Mouse (Mus musculus) gastrocnemius, postnatal 14 days (tissue): ENCODE data around the gene Rab44. TPM values are rescaled to one million over a fixed set of nuclear protein-coding genes. Genes with fewer than 3 reads are reported as not detected.
"Not testable (repeated sequence)": the region's sequence is repeated elsewhere in the genome, so short reads cannot be mapped to it uniquely, and the experiment has no call there.

Experiments
- DNase-seq: peaks from one replicate; pipeline ENCODE4 v3.0.0; 2021; ENCODE audit warnings: mixed read lengths
- intact Hi-C: fragments of 180-260 bp; cut with DNase I; formaldehyde crosslinking; loops from one replicate; pipeline ENCODE4 v1.15.1; 2025; ENCODE audit warnings: low total_unique reads
- total RNA-seq, 2 experiments: library from RNA; stranded (reverse); gene quantifications; 2 replicates each; pipeline ENCODE4 v1.2.3; 2021

The Rab44 gene
- total RNA-seq, 2 experiments from 2014 or later, result 1.2 to 1.6 TPM

DNA sequence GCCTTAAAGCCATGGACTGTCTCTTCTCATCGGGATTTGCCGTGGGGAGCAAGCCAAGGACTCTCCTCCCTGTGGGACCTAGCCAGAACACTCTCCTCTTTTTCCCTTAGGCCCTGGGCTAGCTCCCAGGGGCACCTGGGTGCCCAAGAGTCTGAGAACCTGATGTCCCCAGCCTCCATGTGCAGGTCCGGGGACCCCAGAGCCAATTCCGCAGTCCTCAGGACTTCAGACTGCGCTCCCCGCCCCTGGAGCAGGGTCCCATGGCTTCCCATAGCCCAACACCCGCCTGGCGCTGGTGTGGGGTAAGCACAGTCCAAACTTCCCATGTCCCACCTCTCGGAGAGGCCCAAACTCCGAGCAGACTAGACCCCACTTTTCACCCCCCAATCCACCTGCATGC is 28.7 kb upstream of the Rab44 start:
- DNase-seq, result no peak
- intact Hi-C loops, result no loop called here

DNA sequence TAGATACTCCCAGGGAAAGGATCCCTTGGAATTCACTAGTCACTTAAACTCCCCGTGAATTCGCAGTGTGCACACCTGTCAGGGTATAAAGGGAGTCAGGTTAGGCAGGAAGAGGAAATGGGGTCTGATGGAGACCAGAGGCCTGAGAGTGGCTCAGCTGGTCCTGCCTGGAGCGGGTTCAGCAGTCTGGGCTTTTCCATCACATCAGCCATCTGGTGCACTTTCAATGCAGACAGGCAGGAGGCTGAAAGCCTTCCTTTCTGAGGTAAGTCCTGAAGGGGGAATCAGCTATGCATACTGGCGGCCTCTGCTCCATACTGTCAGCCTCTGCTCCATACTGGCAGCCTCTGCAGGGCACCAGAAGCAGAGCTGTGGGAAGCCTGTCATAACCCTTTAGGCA is 27.0 kb upstream of the Rab44 start:
- intact Hi-C loops, result no loop called here
- no peak for DNase-seq

DNA sequence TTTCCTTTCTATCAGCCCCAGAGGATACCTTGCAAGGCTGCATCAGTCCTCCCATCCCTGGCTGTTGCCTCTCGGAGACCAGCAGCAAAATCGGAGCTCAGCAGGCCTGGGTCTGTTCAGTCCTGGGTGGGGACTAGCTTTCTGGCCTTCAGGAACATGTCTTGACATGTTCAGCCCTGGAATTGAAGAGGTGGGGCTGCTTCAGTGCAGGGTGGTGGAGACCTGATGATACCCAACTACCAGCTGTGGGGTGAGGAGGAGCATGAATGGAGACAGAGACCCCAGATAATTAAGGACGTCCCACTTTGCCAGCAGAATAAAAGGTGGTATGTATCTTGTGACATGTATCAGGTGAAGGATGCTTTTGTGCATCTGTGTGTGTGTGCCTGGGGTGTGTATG is 23.2 kb upstream of the Rab44 start, which contains the start of gene Cdkn1a:
Cdkn1a (plus strand) TSS at position 201 of the 400 bp plus-strand sequence.
- intact Hi-C loops, result no loop called here
- no peak for DNase-seq

DNA sequence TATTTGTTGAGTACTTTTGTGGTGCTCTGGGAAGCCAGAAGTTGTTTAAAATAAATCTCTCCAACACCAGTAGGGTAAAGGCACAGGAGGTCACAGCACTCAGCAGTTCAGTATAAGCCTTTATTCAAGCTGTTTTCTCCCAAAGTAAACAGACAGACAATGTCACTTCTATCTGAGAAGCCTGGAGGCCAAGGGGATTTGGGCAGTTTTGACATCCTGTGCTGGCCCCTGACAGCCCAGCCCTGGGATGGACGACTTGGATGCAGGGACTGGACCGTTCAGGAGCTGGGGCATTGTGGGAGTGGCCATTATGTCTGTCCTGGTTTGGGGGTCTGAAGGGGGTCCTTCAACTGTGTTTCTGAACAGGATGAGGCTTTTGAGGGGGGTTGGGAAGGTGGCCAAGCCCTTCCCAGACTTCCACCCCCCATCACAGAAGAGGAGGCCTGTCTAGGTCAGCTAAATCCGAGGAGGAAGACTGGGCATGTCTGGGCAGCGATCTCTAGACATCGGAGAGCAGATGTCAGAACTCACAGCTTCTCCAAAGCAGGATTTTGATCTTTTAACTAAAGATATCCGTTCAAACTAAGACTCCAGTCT is 22.5 kb upstream of the Rab44 start:
- intact Hi-C loops, result no loop called here
- DNase-seq, result no peak

DNA sequence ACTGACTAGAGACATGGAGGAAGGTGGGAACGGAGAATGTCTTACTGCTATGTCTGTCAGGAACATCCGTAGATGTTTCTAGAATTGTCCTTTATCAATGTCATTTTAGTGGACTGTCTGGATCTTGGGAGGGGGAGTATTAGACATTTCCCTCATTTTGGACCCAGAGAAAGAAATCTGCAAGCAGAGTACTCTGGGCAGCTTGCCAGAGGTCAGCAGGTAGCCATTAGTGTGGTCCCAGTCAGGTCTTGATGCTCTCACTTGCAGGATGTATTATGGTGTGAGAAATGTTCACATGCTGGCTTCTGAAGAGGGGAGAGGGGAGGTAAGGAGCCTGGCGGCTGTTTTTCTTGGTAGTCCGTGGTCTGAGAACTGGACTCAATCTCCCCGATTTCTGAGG is 21.4 kb upstream of the Rab44 start:
- DNase-seq, result no peak
- intact Hi-C loops, result no loop called here

DNA sequence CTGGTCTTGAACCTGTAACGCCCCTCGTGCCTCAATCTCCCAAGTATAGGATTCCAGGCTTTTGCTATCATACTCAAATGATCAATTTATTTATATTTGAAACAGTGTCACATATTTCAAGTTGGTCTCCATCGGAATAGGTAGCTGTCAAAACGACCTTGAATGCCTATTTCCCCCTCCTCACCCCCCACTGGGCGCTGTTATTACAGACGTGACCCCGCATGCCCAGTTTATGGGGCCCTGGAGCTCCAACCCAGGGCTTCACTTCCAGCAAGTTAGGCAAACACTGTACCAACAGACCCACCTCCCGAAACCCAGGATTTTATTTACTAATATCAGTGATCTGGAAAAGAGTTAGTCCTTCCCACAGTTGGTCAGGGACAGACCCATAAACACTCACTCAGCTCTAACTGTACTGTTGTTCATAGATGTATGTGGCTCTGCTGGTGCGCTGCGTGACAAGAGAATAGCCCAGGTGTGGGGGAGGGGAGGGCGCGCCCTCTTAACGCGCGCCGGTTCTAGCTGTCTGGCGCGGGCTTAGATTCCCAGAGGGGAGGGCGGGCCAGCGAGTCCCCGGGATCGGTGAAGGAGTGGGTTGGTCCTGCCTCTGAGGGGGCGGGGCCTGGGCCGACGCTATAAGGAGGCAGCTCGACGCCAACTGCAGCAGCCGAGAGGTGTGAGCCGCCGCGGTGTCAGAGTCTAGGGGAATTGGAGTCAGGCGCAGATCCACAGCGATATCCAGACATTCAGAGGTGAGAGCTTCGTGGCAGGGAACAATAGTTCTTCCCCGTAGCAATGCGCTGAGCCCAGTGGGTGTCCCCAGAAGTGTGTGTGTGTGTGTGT is 20.6 kb upstream of the Rab44 start:
- intact Hi-C loops, result no loop called here
- peak; percentile 86 for DNase-seq

DNA sequence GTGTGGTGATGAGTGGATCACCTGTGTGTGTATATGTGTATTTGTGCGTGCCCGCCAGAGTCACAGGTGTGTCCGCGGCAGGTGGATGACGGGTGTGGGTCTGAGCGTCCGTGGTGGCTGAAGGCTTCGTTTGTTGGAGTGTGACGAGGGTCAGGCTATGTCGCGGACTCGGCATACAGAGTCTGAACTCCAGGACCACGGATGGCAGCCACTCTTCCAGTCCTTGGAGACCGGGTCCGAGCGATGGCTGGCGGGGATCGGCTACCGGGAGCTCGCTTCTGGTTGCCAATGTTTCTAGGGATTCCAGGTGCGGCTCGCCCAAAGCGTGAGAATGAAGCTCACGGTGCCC is 20.0 kb upstream of the Rab44 start:
- intact Hi-C loops, result no loop called here
- DNase-seq, result no peak

DNA sequence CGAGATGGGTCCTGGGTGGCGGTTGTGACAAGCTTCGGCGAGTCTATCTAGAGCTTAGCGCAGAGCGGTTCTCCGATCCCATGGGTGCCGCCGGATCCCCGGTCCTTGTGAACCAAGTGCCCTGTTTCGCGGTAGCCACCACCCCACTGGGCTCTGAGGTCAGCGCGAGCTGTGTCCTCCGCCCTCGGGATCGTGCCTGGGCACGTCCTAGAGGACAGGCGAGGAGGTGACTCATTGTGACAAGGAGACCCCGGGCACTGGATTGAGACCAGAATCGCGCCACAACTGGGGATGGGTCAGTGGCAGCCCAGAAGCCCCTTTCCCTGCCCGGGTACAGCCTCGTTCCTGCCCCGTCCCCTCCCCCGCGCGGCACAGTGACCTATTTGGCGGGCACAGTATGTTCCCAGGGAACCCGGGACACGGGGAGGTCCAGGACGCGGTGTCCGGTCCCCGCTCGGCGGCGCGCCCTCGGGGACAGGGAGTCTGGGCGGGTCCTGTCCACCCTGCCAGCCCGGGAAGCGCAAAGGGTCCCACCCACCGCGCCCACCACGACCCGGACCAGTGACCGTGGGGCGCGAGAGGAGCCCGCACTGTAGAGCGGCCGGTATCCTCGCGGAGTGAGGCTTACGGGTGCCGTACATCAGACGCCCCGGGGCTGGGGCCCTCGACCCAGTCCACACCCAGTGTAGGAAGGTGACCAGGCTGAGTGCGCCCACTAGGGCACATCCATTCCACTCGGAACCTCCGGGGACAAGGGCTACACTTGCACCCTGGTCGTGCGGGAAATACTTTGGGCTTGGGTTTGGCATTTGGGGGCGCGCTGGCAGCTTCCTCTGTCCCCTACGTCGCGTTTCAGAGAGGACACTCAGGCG is 19.4 kb upstream of the Rab44 start:
- DNase-seq, result peak; percentile 83
- intact Hi-C loops, result loop anchor here (5.0 kb wide), 2 partner anchors 47 to 73 kb away; no protein-coding TSS in a partner anchor

DNA sequence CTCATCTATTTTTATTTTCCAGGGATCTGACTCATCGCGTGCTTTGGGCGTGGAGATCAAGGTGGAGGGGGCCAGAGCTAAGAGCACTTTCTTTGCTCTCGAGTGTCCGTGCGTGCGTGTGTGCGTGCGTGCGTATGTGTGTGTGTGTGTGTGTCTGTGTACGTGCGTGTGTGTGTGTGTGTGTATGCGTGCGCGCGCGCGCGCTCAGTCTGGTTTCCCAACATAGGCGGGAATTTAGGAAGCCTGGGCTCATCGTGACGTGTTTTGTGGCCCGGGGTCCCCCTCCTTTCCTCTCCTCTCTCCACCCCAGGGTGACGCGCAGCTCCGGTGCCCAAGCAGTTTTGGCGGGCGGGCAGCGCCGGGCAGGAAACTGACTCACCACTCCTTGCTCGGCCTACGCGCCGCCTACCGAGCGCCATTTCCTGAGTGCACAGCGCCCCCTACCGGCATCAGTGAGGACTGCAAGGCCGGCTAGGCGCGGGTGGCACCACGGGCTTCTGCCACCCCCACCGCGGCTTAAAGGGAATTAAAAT is 18.7 kb upstream of the Rab44 start:
- intact Hi-C loops, result loop anchor here (5.0 kb wide), 2 partner anchors 48 to 72 kb away; no protein-coding TSS in a partner anchor
- peak; percentile 96 for DNase-seq

DNA sequence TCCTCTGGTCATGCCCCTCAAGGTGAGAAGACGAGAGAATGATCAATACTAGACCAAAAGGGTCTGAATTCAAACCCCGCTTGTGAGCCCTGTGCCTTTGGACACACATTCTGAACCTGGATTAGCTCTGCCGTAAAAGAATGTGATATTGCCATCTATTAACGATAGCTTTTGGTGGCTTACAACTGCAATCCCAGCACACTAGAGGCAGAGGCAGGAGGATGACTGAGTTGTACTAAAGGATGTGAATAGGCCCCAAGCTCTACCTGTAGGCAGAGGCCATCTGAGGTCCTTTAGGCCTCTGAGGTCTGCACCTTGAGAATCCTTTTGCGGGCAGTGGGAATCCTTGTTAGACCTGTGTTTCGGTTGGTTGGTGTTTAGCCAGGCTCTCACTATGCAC is 17.7 kb upstream of the Rab44 start:
- intact Hi-C loops, result loop anchor here (5.0 kb wide), 2 partner anchors 49 to 71 kb away; no protein-coding TSS in a partner anchor
- no peak for DNase-seq

DNA sequence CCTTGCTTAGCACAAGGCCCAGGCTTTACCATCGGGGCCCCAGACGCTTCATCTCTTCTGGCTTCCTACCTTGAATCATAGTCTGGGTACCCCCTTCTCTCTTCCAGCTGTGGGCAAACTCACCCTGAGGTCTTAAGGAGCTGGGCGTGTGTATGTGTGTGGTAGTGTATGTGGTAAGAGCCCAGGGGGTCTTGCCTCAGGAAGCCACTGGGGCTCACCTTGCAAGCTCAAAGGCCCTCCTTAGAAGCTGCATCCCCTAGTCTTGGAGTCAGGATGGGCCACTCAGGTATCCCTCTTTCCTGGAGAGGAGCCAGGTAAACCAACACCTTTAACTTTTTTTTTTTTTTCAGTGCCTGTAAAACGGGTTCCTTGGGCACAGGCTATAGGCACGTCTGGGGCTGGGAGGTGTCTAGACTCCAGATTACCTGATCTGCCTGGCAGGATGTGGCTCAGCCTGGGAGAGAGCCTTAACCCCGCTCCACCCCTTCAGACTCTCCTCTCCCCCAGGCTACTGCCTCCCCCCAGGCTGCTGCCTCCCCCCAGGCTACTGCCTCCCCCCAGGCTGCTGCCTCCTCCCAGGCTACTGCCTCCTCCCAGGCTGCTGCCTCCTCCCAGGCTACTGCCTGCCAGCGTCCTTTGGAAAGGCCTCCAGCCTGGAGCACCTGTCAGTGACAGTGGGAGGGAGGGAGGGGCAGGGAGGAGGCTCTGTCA is 16.9 kb upstream of the Rab44 start:
- intact Hi-C loops, result loop anchor here (5.0 kb wide), 2 partner anchors 50 to 70 kb away; no protein-coding TSS in a partner anchor
- DNase-seq, result no peak

DNA sequence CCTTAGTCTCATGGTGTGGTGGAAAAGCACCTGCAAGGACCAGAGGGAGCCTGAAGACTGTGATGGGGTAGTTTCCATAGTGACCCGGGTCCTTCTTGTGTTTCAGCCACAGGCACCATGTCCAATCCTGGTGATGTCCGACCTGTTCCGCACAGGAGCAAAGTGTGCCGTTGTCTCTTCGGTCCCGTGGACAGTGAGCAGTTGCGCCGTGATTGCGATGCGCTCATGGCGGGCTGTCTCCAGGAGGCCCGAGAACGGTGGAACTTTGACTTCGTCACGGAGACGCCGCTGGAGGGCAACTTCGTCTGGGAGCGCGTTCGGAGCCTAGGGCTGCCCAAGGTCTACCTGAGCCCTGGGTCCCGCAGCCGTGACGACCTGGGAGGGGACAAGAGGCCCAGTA is 15.7 kb upstream of the Rab44 start:
- no peak for DNase-seq
- intact Hi-C loops, result loop anchor here (5.0 kb wide), 2 partner anchors 51 to 69 kb away; no protein-coding TSS in a partner anchor

DNA sequence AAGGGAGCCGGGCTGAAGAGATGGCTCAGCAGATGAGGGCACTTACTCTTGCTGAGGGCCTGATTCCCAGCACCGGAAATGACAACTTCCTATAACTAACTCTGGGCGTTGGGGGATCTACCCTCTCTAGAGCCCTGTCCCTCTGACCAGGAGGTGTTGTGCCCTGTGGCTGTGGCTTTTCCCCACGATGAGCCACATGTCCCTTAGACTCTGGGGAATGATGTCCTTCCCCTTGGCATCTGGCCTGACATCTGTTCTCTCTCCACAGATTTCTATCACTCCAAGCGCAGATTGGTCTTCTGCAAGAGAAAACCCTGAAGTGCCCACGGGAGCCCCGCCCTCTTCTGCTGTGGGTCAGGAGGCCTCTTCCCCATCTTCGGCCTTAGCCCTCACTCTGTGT is 14.9 kb upstream of the Rab44 start:
- intact Hi-C loops, result loop anchor here (5.0 kb wide), 2 partner anchors 52 to 68 kb away; no protein-coding TSS in a partner anchor
- DNase-seq, result no peak

DNA sequence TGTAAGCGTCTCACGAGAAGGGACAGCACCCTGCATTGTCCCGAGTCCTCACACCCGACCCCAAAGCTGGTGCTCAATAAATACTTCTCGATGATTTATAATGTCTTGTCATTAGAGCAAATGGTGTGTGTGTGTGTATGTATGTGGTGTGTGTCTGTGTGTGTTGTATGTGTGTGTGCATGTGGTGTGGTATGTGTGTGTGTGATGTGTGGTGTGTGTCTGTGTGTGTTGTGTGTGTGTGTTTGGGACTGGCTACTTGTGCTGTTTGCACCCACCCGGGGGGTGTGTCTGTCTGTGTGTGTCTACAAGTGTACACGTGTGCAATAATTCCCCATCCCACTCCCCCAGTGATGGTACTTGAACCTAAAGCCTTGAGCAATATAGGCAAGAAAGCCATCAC is 13.3 kb upstream of the Rab44 start:
- intact Hi-C loops, result no loop called here
- no peak for DNase-seq

DNA sequence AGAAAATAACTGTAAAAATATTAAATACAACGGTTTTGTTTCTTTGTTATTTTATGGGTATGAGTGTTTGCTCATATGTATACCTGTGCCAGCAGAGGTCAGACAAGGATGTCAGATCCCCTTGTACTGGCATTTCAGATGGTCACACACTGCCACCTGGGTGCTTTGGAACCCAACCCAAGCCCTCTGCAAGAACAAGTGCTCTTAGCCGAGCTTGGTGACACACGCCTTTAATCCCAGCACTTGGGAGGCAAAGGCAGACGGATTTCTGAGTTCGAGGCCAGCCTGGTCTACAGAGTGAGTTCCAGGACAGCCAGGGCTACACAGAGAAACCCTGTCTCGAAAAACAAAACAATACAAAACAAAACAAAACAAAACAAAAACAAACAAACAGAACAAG is 3.6 kb upstream of the Rab44 start:
- DNase-seq, result not testable (repeated sequence)
- intact Hi-C loops, result loop anchor here (5.0 kb wide), 1 partner anchor 42 kb away; no protein-coding TSS in a partner anchor

DNA sequence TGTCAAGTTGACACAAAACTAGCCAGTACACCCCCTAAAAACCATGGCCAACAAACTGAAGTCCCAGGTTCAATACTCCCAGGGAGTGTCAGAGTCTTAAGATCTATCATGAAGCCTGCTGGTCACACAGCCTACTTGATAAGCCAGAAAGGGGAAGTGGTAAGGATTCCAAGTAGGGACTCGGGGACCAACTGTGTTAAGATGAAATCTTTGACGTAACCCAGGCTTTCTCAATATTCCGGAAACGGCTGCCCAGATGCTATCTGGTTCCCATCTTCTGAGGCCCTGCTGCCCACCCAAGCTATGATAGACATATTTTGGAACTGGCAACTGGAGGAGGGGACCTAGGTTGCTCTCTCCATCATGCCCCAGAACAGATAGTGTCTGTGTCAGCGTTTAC is 2.6 kb upstream of the Rab44 start:
- DNase-seq, result no peak
- intact Hi-C loops, result loop anchor here (5.0 kb wide), 1 partner anchor 41 kb away; no protein-coding TSS in a partner anchor

DNA sequence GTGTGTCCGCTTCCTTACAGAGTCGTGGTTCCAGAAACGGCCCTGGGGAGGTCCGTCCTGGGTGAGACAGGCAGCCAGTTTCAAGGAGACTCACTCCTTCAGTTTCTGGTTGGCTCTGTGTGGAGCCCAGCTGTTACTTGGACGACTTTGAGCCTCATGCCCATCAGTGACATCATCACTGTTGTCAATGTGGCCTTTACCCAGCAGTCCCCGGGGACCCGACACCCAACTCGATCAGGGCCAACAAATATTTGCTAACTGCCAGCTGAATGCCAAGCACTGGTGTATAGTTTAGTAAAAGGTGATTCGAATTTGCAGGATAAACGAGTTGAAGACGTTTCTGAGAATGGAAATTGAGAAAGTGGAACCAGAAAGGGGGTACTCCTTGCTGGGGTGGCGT is 2.1 kb downstream of the Rab44 start:
- intact Hi-C loops, result no loop called here
- no peak for DNase-seq

DNA sequence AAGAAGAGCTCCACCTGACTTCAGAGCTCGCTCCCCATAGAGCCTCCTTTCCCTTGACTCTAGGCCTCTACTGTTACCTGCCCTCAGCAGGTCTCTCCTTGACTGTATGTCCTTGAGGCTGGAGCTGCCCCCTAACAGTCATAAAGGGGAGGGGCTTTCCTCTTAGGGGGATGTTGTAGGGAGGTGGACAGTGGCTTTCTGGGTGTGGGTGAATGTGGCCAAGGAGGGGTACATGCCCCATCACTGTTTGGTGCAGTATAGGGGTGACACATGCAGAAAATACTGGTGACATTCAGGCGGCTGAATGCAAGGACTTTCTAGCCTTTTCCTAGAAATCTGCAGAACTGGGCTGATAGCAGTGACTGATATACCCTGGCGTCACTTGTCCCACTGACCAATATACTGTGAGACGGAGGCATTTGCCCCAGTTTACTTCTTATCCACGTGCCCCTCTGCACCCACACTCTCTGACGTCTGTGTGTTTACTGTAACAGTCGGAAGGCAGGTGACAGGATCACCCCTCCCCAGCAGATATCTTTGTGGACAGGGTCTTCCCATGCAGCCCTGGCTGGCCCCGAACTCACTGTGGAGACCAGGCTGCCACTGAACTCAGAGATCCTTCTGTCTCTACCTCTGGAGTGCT is 3.2 kb downstream of the Rab44 start:
- intact Hi-C loops, result no loop called here
- no peak for DNase-seq
